Mouse (Mus musculus): Measurements from ENCODE around the gene Rapgef4. TPM values are rescaled to one million over a fixed set of nuclear protein-coding genes. Genes with fewer than 3 reads are reported as not detected.

Gene Rapgef4
- polyA plus RNA-seq, 1 experiment from 2014 or later: 3.0 TPM

GRCm38 (mm10) chr2:72078140-72078521, 97.1 kb downstream of the Rapgef4 start:
- Histone ChIP-seq H3K27ac (replicated peaks in 1 of 2; ENCODE audit: control insufficient read depth in 1 of 2, insufficient read depth in 1 of 2, low read depth in 2 of 2, low read length in 2 of 2) (no peak overlapping the region), H3K27me3 (ENCODE audit: control insufficient read depth, insufficient read depth, low read length) (no peaks in the 10 kb centered on the region), H3K9ac (ENCODE audit: low read length) (no peak overlapping the region), H3K9me3 (ENCODE audit: control insufficient read depth, low read length) (no peaks in the 10 kb centered on the region), H3K4me3 (ENCODE audit: control insufficient read depth in 1 of 2, insufficient read depth in 1 of 2, low read depth in 1 of 2, low read length in 2 of 2) (no peak overlapping the region), H3K36me3 (ENCODE audit: control insufficient read depth, insufficient read depth, low read length) (no peaks in the 10 kb centered on the region), H3K4me1 (ENCODE audit: control insufficient read depth in 2 of 2, insufficient read depth in 2 of 2, low read length in 2 of 2) (peaks cover 2 to 7% of the 10 kb centered on the region in 2 experiments; a peak in 2 of 4 replicates), H3K4me2 (ENCODE audit: low read length) (no peak overlapping the region)
- ATAC-seq (ENCODE audit: insufficient number of reproducible peaks, insufficient read depth, low FRiP score, low read depth): no peak
- 82% methylated on average over 6 of the region's 6 CpGs for WGBS

DNA sequence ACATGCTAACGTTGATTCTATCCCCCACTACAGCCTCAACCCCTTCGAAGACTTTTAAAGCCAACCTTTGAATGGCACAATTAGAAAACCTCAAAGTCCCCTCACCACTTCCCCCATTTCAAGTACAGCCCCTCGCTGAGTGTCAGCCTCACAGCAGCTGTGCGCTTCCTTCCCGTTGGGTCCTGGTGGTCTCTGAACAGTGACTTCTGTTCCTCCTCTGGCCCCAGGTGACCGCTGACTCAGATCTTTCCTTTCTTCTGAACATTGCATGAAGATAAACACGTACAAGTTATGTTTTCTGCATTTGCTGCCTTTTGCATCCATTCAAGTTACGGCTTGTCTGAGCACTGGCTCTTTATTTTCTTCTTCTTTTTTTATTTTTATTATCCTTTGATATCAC, 98.1 kb downstream of the Rapgef4 start:
- Histone ChIP-seq H3K36me3 (ENCODE audit: control insufficient read depth, insufficient read depth, low read length) (no peaks in the 10 kb centered on the region), H3K27ac (replicated peaks in 1 of 2; ENCODE audit: control insufficient read depth in 1 of 2, insufficient read depth in 1 of 2, low read depth in 2 of 2, low read length in 2 of 2) (no peak overlapping the region), H3K27me3 (ENCODE audit: control insufficient read depth, insufficient read depth, low read length) (no peaks in the 10 kb centered on the region), H3K9ac (ENCODE audit: low read length) (no peak overlapping the region), H3K9me3 (ENCODE audit: control insufficient read depth, low read length) (no peaks in the 10 kb centered on the region), H3K4me1 (ENCODE audit: control insufficient read depth in 2 of 2, insufficient read depth in 2 of 2, low read length in 2 of 2) (peaks cover 2 to 7% of the 10 kb centered on the region in 2 experiments; a peak in 2 of 4 replicates), H3K4me3 (ENCODE audit: control insufficient read depth in 1 of 2, insufficient read depth in 1 of 2, low read depth in 1 of 2, low read length in 2 of 2) (no peak overlapping the region), H3K4me2 (ENCODE audit: low read length) (no peak overlapping the region)
- WGBS: 77% methylated on average over 8 of the region's 8 CpGs
- ATAC-seq (ENCODE audit: insufficient number of reproducible peaks, insufficient read depth, low FRiP score, low read depth): no peak

GRCm38 (mm10) chr2:72082846-72083245, 101.8 kb downstream of the Rapgef4 start:
- Histone ChIP-seq H3K4me3 (ENCODE audit: control insufficient read depth in 1 of 2, insufficient read depth in 1 of 2, low read depth in 1 of 2, low read length in 2 of 2) (no peak overlapping the region), H3K4me1 (ENCODE audit: control insufficient read depth in 2 of 2, insufficient read depth in 2 of 2, low read length in 2 of 2) (peaks cover 2 to 12% of the 10 kb centered on the region in 2 experiments; a peak in 2 of 4 replicates), H3K36me3 (ENCODE audit: control insufficient read depth, insufficient read depth, low read length) (no peaks in the 10 kb centered on the region), H3K9me3 (ENCODE audit: control insufficient read depth, low read length) (no peaks in the 10 kb centered on the region), H3K9ac (ENCODE audit: low read length) (no peak overlapping the region), H3K27ac (replicated peaks in 1 of 2; ENCODE audit: control insufficient read depth in 1 of 2, insufficient read depth in 1 of 2, low read depth in 2 of 2, low read length in 2 of 2) (no peak overlapping the region), H3K27me3 (ENCODE audit: control insufficient read depth, insufficient read depth, low read length) (no peaks in the 10 kb centered on the region), H3K4me2 (ENCODE audit: low read length) (no peak overlapping the region)
- WGBS: 91% methylated on average over 4 of the region's 4 CpGs
- no peak for ATAC-seq (ENCODE audit: insufficient number of reproducible peaks, insufficient read depth, low FRiP score, low read depth)

DNA sequence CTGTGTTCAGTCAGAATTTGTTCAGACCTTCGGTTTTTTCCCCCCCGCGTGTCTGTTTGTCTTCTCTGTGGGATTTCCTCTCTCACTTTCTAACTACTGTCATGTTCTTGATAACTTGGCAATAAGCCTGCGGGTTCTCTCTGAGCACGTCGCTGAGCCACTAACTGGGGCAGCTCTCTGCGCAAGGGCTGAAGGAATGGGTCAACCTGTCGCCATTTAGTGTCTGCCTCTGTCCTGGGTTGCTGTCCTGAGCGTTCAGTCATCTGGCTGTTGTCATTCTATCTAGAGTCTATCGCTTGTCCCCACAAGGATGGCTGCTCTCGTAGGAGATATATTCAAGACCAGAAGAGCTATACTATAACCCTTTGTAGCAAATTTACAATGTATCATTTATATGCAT, 107.8 kb downstream of the Rapgef4 start:
- no peak for ATAC-seq (ENCODE audit: insufficient number of reproducible peaks, insufficient read depth, low FRiP score, low read depth)
- Histone ChIP-seq H3K27me3 (ENCODE audit: control insufficient read depth, insufficient read depth, low read length) (no peaks in the 10 kb centered on the region), H3K4me1 (ENCODE audit: control insufficient read depth in 2 of 2, insufficient read depth in 2 of 2, low read length in 2 of 2) (peaks cover 0 to 13% of the 10 kb centered on the region in 2 experiments; a peak in 2 of 4 replicates), H3K9me3 (ENCODE audit: control insufficient read depth, low read length) (no peaks in the 10 kb centered on the region), H3K36me3 (ENCODE audit: control insufficient read depth, insufficient read depth, low read length) (no peaks in the 10 kb centered on the region), H3K4me2 (ENCODE audit: low read length) (peak overlapping the region; percentile 2; the same call in 1 of the 2 replicates), H3K9ac (ENCODE audit: low read length) (no peak overlapping the region), H3K4me3 (ENCODE audit: control insufficient read depth in 1 of 2, insufficient read depth in 1 of 2, low read depth in 1 of 2, low read length in 2 of 2) (no peak overlapping the region), H3K27ac (replicated peaks in 1 of 2; ENCODE audit: control insufficient read depth in 1 of 2, insufficient read depth in 1 of 2, low read depth in 2 of 2, low read length in 2 of 2) (no peak overlapping the region)
- WGBS: 45% methylated on average over 11 of the region's 11 CpGs

- H3K4me2 ChIP-seq (ENCODE audit: low read length): no peak overlapping the region
- no peak overlapping the region for H3K4me3 ChIP-seq (ENCODE audit: control insufficient read depth in 1 of 2, insufficient read depth in 1 of 2, low read depth in 1 of 2, low read length in 2 of 2)
- ATAC-seq (ENCODE audit: insufficient number of reproducible peaks, insufficient read depth, low FRiP score, low read depth): no peak
- H3K27ac ChIP-seq (replicated peaks in 1 of 2; ENCODE audit: control insufficient read depth in 1 of 2, insufficient read depth in 1 of 2, low read depth in 2 of 2, low read length in 2 of 2): no peak overlapping the region
- peaks cover 3 to 14% of the 10 kb centered on the region in 2 experiments for H3K4me1 ChIP-seq (ENCODE audit: control insufficient read depth in 2 of 2, insufficient read depth in 2 of 2, low read length in 2 of 2)
- no peaks in the 10 kb centered on the region for H3K27me3 ChIP-seq (ENCODE audit: control insufficient read depth, insufficient read depth, low read length)
- no peaks in the 10 kb centered on the region for H3K9me3 ChIP-seq (ENCODE audit: control insufficient read depth, low read length)
- no peak overlapping the region for H3K9ac ChIP-seq (ENCODE audit: low read length)
- WGBS: 70% methylated on average over 2 of the region's 2 CpGs
- no peaks in the 10 kb centered on the region for H3K36me3 ChIP-seq (ENCODE audit: control insufficient read depth, insufficient read depth, low read length)
These were observed 109.0 kb downstream of the Rapgef4 start for GRCm38 (mm10) chr2:72090061-72090460.

GRCm38 (mm10) chr2:72092046-72092445, 111.0 kb downstream of the Rapgef4 start:
- H3K27me3 ChIP-seq (ENCODE audit: control insufficient read depth, insufficient read depth, low read length): no peaks in the 10 kb centered on the region

DNA sequence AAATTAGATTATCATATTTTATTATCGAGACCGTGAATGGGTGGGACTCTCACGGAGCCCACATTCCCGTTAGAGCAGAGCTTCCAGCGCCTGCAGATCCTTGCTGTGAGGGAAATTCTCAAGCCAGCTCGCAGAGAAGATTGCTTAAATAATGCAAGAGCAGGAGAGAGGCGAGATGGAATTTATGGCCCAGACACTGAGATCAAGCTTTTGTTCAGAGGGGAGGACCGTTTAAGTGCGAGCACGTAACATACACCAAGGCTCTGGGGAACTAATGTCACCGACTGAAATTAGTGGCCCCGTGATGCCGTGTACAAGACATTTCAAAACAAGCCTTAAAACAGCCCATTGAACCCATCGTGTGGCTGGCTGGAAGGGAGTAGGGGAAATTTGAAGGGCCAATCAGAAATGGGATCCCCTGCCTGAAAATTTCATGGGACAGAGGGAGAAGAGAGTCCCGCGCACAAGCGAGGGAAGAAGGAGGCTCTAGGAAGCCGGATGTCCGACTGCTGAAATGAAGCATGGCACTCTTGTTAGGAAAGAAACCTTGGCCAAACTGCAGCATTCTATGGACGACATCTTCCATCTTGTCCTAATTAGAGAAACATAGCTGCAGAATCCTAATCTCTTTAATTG, 112.5 kb downstream of the Rapgef4 start:
- H3K4me1 ChIP-seq (ENCODE audit: control insufficient read depth in 2 of 2, insufficient read depth in 2 of 2, low read length in 2 of 2): peaks cover 3 to 9% of the 10 kb centered on the region in 2 experiments; a peak in 3 of 4 replicates
- H3K4me2 ChIP-seq (ENCODE audit: low read length): no peak overlapping the region
- no peak overlapping the region for H3K4me3 ChIP-seq (ENCODE audit: control insufficient read depth in 1 of 2, insufficient read depth in 1 of 2, low read depth in 1 of 2, low read length in 2 of 2)
- H3K36me3 ChIP-seq (ENCODE audit: control insufficient read depth, insufficient read depth, low read length): no peaks in the 10 kb centered on the region
- H3K27me3 ChIP-seq (ENCODE audit: control insufficient read depth, insufficient read depth, low read length): no peaks in the 10 kb centered on the region
- H3K9ac ChIP-seq (ENCODE audit: low read length): no peak overlapping the region
- no peaks in the 10 kb centered on the region for H3K9me3 ChIP-seq (ENCODE audit: control insufficient read depth, low read length)
- H3K27ac ChIP-seq (replicated peaks in 1 of 2; ENCODE audit: control insufficient read depth in 1 of 2, insufficient read depth in 1 of 2, low read depth in 2 of 2, low read length in 2 of 2): no peak overlapping the region
- 87% methylated on average over 20 of the region's 20 CpGs for WGBS
- ATAC-seq (ENCODE audit: insufficient number of reproducible peaks, insufficient read depth, low FRiP score, low read depth): no peak

More at GRCm38 (mm10) chr2:72092046-72092445, 111.0 kb downstream of the Rapgef4 start:
- peaks cover 3 to 14% of the 10 kb centered on the region in 2 experiments for H3K4me1 ChIP-seq (ENCODE audit: control insufficient read depth in 2 of 2, insufficient read depth in 2 of 2, low read length in 2 of 2)
- H3K9me3 ChIP-seq (ENCODE audit: control insufficient read depth, low read length): no peaks in the 10 kb centered on the region
- H3K4me2 ChIP-seq (ENCODE audit: low read length): no peak overlapping the region
- no peak for ATAC-seq (ENCODE audit: insufficient number of reproducible peaks, insufficient read depth, low FRiP score, low read depth)
- WGBS: 43% methylated on average over 3 of the region's 3 CpGs
- H3K27ac ChIP-seq (replicated peaks in 1 of 2; ENCODE audit: control insufficient read depth in 1 of 2, insufficient read depth in 1 of 2, low read depth in 2 of 2, low read length in 2 of 2): no peak overlapping the region
- no peak overlapping the region for H3K9ac ChIP-seq (ENCODE audit: low read length)
- H3K36me3 ChIP-seq (ENCODE audit: control insufficient read depth, insufficient read depth, low read length): no peaks in the 10 kb centered on the region
- no peak overlapping the region for H3K4me3 ChIP-seq (ENCODE audit: control insufficient read depth in 1 of 2, insufficient read depth in 1 of 2, low read depth in 1 of 2, low read length in 2 of 2)

GRCm38 (mm10) chr2:72094038-72094437, 113.0 kb downstream of the Rapgef4 start:
- Histone ChIP-seq H3K4me3 (ENCODE audit: control insufficient read depth in 1 of 2, insufficient read depth in 1 of 2, low read depth in 1 of 2, low read length in 2 of 2) (no peak overlapping the region), H3K4me2 (ENCODE audit: low read length) (no peak overlapping the region), H3K27ac (replicated peaks in 1 of 2; ENCODE audit: control insufficient read depth in 1 of 2, insufficient read depth in 1 of 2, low read depth in 2 of 2, low read length in 2 of 2) (no peak overlapping the region; a peak in 1 of 4 replicates), H3K36me3 (ENCODE audit: control insufficient read depth, insufficient read depth, low read length) (no peaks in the 10 kb centered on the region), H3K4me1 (ENCODE audit: control insufficient read depth in 2 of 2, insufficient read depth in 2 of 2, low read length in 2 of 2) (peaks cover 3 to 9% of the 10 kb centered on the region in 2 experiments; a peak in 3 of 4 replicates), H3K27me3 (ENCODE audit: control insufficient read depth, insufficient read depth, low read length) (no peaks in the 10 kb centered on the region), H3K9me3 (ENCODE audit: control insufficient read depth, low read length) (no peaks in the 10 kb centered on the region), H3K9ac (ENCODE audit: low read length) (no peak overlapping the region)
- ATAC-seq (ENCODE audit: insufficient number of reproducible peaks, insufficient read depth, low FRiP score, low read depth): no peak
- WGBS: 86% methylated on average over 8 of the region's 8 CpGs
